Mouse (Mus musculus): ENCODE data around the gene Cyp2c23. TPM values are rescaled to one million over a fixed set of nuclear protein-coding genes. Genes with fewer than 3 reads are reported as not detected.
A peak's percentile ranks its signal among the peaks of the same experiment; 100 is the strongest.

Gene Cyp2c23
- polyA plus RNA-seq (2015; fragmentation: Nextera tagmentation; extraction: Ambion mirVana), result 0.08 TPM in 1 of 2 replicates, not detected in the other

- WGBS, result 71% methylated on average over 6 of the region's 8 CpGs
Observed at GRCm38 (mm10) chr19:44028972-44029371, at the start of gene Cyp2c23. Cyp2c23 (minus strand) TSS chr19:44029208.

GRCm38 (mm10) chr19:44077024-44077423 is 48.0 kb upstream of the Cyp2c23 start:
- ATAC-seq, result no peak
- Histone ChIP-seq H3K4me2 (replicated peaks) (no peak overlapping the region), H3K9me3 (no peaks in the 10 kb centered on the region), H3K9ac (replicated peaks) (no peak overlapping the region), H3K36me3 (peaks cover 60% of the 10 kb centered on the region), H3K27me3 (no peaks in the 10 kb centered on the region), H3K4me1 (replicated peaks) (no peaks in the 10 kb centered on the region), H3K27ac (no peak overlapping the region), H3K4me3 (replicated peaks) (no peak overlapping the region)
- 96% methylated on average over 4 of the region's 4 CpGs for WGBS

More at GRCm38 (mm10) chr19:44028972-44029371, at the start of gene Cyp2c23:
- H3K4me3 ChIP-seq (replicated peaks), result no peak within 1 kb of the TSS
- peaks cover 1% of the 10 kb centered on the region; the same call in 1 of the 2 replicates for H3K36me3 ChIP-seq
- no peak within 1 kb of the TSS for H3K9ac ChIP-seq (replicated peaks)
- no peaks in the 10 kb centered on the region for H3K4me1 ChIP-seq (replicated peaks)
- no peak for ATAC-seq
- H3K27ac ChIP-seq, result no peak within 1 kb of the TSS
- H3K27me3 ChIP-seq, result no peaks in the 10 kb centered on the region
- H3K9me3 ChIP-seq, result no peaks in the 10 kb centered on the region
- H3K4me2 ChIP-seq (replicated peaks), result no peak within 1 kb of the TSS

- Histone ChIP-seq H3K4me2 (replicated peaks) (no peak overlapping the region), H3K27me3 (no peaks in the 10 kb centered on the region), H3K9me3 (no peaks in the 10 kb centered on the region), H3K9ac (replicated peaks) (no peak overlapping the region), H3K4me3 (replicated peaks) (no peak overlapping the region), H3K36me3 (peaks cover 60% of the 10 kb centered on the region), H3K27ac (no peak overlapping the region), H3K4me1 (replicated peaks) (no peaks in the 10 kb centered on the region)
- WGBS, result 96% methylated on average over 9 of the region's 9 CpGs
- ATAC-seq, result no peak
Observed at GRCm38 (mm10) chr19:44076457-44076856, 47.4 kb upstream of the Cyp2c23 start.

- Histone ChIP-seq H3K9ac (replicated peaks) (no peak overlapping the region), H3K9me3 (no peaks in the 10 kb centered on the region), H3K4me2 (replicated peaks) (no peak overlapping the region), H3K4me1 (replicated peaks) (peaks cover 2% of the 10 kb centered on the region; the same call in 1 of the 2 replicates), H3K27me3 (no peaks in the 10 kb centered on the region), H3K36me3 (peaks cover 50% of the 10 kb centered on the region), H3K27ac (no peak overlapping the region), H3K4me3 (replicated peaks) (no peak overlapping the region)
- WGBS, result 91% methylated on average over 11 of the region's 11 CpGs
- no peak for ATAC-seq
Observed at GRCm38 (mm10) chr19:44074986-44075385, 46.0 kb upstream of the Cyp2c23 start.

- peaks cover 19% of the 10 kb centered on the region for H3K4me1 ChIP-seq (replicated peaks)
- 61% methylated on average over 5 of the region's 5 CpGs for whole genome bisulfite sequencing
- H3K27ac ChIP-seq, result no peak overlapping the region
- H3K4me2 ChIP-seq (replicated peaks), result no peak overlapping the region
- no peaks in the 10 kb centered on the region for H3K27me3 ChIP-seq
- no peak overlapping the region for H3K9ac ChIP-seq (replicated peaks)
- H3K4me3 ChIP-seq (replicated peaks), result no peak overlapping the region
- no peak for ATAC-seq
- H3K9me3 ChIP-seq, result no peaks in the 10 kb centered on the region
- H3K36me3 ChIP-seq, result peaks cover 17% of the 10 kb centered on the region
Observed at GRCm38 (mm10) chr19:44071166-44071565, 42.2 kb upstream of the Cyp2c23 start.

GRCm38 (mm10) chr19:44069914-44070232 is 40.9 kb upstream of the Cyp2c23 start:
- H3K9ac ChIP-seq (replicated peaks), result peak overlapping the region; percentile 80
- H3K36me3 ChIP-seq, result peaks cover 7% of the 10 kb centered on the region
- no peak for ATAC-seq
- WGBS, result 6% methylated on average over 4 of the region's 4 CpGs
- peaks cover 19% of the 10 kb centered on the region for H3K4me1 ChIP-seq (replicated peaks)
- no peaks in the 10 kb centered on the region for H3K9me3 ChIP-seq
- peak overlapping the region; percentile 74 for H3K27ac ChIP-seq
- H3K4me3 ChIP-seq (replicated peaks), result peak overlapping the region; percentile 63
- peak overlapping the region; percentile 95 for H3K4me2 ChIP-seq (replicated peaks)
- H3K27me3 ChIP-seq, result no peaks in the 10 kb centered on the region

GRCm38 (mm10) chr19:44069121-44069913 is 40.3 kb upstream of the Cyp2c23 start, which contains the start of gene Erlin1:
Erlin1 (minus strand) TSS chr19:44069785.
- Histone ChIP-seq H3K9me3 (no peaks in the 10 kb centered on the region), H3K27me3 (no peaks in the 10 kb centered on the region)
- under 1% methylated on average over 74 of the region's 75 CpGs for WGBS

GRCm38 (mm10) chr19:44068232-44068631 is 39.2 kb upstream of the Cyp2c23 start:
- peaks cover 14% of the 10 kb centered on the region for H3K36me3 ChIP-seq
- no peak for ATAC-seq
- no peak overlapping the region for H3K27ac ChIP-seq
- peaks cover 19% of the 10 kb centered on the region for H3K4me1 ChIP-seq (replicated peaks)
- 84% methylated on average over 4 of the region's 4 CpGs for WGBS
- H3K9ac ChIP-seq (replicated peaks), result peak overlapping the region; percentile 80
- peak overlapping the region; percentile 95 for H3K4me2 ChIP-seq (replicated peaks)
- H3K9me3 ChIP-seq, result no peaks in the 10 kb centered on the region
- H3K27me3 ChIP-seq, result no peaks in the 10 kb centered on the region
- H3K4me3 ChIP-seq (replicated peaks), result peak overlapping the region; percentile 63

More at GRCm38 (mm10) chr19:44069121-44069913, 40.3 kb upstream of the Cyp2c23 start, which contains the start of gene Erlin1:
- Histone ChIP-seq H3K27ac (peak within 1 kb of the TSS; percentile 74), H3K9ac (replicated peaks) (peak within 1 kb of the TSS; percentile 80), H3K4me2 (replicated peaks) (peak within 1 kb of the TSS; percentile 95), H3K36me3 (peaks cover 11% of the 10 kb centered on the region; the same call in 1 of the 2 replicates), H3K4me3 (replicated peaks) (peak within 1 kb of the TSS; percentile 63), H3K4me1 (replicated peaks) (peaks cover 19% of the 10 kb centered on the region)
- peak; percentile 96 for ATAC-seq

GRCm38 (mm10) chr19:44067323-44068049 is 38.5 kb upstream of the Cyp2c23 start:
- Histone ChIP-seq H3K9me3 (no peaks in the 10 kb centered on the region), H3K36me3 (peaks cover 18% of the 10 kb centered on the region), H3K27ac (no peak overlapping the region), H3K4me2 (replicated peaks) (no peak overlapping the region), H3K4me1 (replicated peaks) (peaks cover 19% of the 10 kb centered on the region), H3K9ac (replicated peaks) (no peak overlapping the region), H3K4me3 (replicated peaks) (no peak overlapping the region), H3K27me3 (no peaks in the 10 kb centered on the region)
- WGBS, result 89% methylated on average over 9 of the region's 9 CpGs
- ATAC-seq, result no peak

- WGBS, result 92% methylated on average over 2 of the region's 2 CpGs
- no peak overlapping the region for H3K4me2 ChIP-seq (replicated peaks)
- no peak for ATAC-seq
- H3K36me3 ChIP-seq, result peaks cover 33% of the 10 kb centered on the region
- no peak overlapping the region for H3K4me3 ChIP-seq (replicated peaks)
- no peaks in the 10 kb centered on the region for H3K27me3 ChIP-seq
- peaks cover 16% of the 10 kb centered on the region for H3K4me1 ChIP-seq (replicated peaks)
- no peak overlapping the region for H3K9ac ChIP-seq (replicated peaks)
- no peaks in the 10 kb centered on the region for H3K9me3 ChIP-seq
- no peak overlapping the region for H3K27ac ChIP-seq
Observed at GRCm38 (mm10) chr19:44064734-44065133, 35.7 kb upstream of the Cyp2c23 start.

GRCm38 (mm10) chr19:44063773-44064172 is 34.8 kb upstream of the Cyp2c23 start:
- no peaks in the 10 kb centered on the region for H3K27me3 ChIP-seq
- 91% methylated on average over 7 of the region's 7 CpGs for WGBS
- H3K4me1 ChIP-seq (replicated peaks), result peaks cover 14% of the 10 kb centered on the region
- H3K36me3 ChIP-seq, result peaks cover 39% of the 10 kb centered on the region
- no peak overlapping the region for H3K9ac ChIP-seq (replicated peaks)
- no peak overlapping the region for H3K4me2 ChIP-seq (replicated peaks)
- no peaks in the 10 kb centered on the region for H3K9me3 ChIP-seq
- ATAC-seq, result no peak
- no peak overlapping the region for H3K27ac ChIP-seq
- H3K4me3 ChIP-seq (replicated peaks), result no peak overlapping the region

- Histone ChIP-seq H3K27ac (no peak overlapping the region), H3K9ac (replicated peaks) (no peak overlapping the region), H3K9me3 (no peaks in the 10 kb centered on the region), H3K4me3 (replicated peaks) (no peak overlapping the region), H3K36me3 (peaks cover 55% of the 10 kb centered on the region), H3K4me2 (replicated peaks) (no peak overlapping the region), H3K27me3 (no peaks in the 10 kb centered on the region), H3K4me1 (replicated peaks) (no peaks in the 10 kb centered on the region)
- 90% methylated on average over 3 of the region's 3 CpGs for WGBS
- no peak for ATAC-seq
Observed at GRCm38 (mm10) chr19:44060226-44060625, 31.2 kb upstream of the Cyp2c23 start.
